Mouse (Mus musculus): ENCODE results near the gene Gm2004.
"Not testable (repeated sequence)": the region's sequence is repeated elsewhere in the genome, so short reads cannot be mapped to it uniquely, and the experiment has no call there.

Gene Gm2004

DNA sequence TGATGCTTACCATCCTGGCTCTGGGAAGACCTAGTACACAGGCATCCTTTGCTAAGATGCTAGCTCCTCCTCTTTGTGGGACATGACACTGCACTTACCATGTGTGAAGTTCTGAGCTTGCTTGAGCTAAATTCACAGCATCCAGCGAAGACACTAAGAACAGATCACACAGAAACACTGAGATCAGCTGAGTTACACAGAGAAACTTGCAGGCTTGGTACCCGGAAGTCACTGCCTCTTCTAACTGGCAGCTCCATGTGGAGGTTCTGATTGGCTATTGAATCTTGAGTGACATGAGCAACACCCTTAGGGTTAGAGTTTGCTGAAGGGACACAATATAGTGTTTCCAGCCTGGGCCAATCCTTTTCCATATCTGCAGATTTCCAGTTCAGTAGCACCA lies at the start of gene Gm2004:
Gm2004 (minus strand) TSS at position 101 of the 400 bp plus-strand sequence.
- in situ Hi-C loops (cut with MboI) = not testable (repeated sequence)
